Mouse (Mus musculus) B cell, adult 62 days (primary cell): ENCODE results near the gene Dcaf12l1. TPM values are rescaled to one million over a fixed set of nuclear protein-coding genes. Genes with fewer than 3 reads are reported as not detected.

Source experiments
- total RNA-seq: library from RNA; stranded (reverse); gene quantifications from 4 replicates; pipeline ENCODE4 v1.2.4, GENCODE M21; 2023

Dcaf12l1 gene
- total RNA-seq: not detected in 4 replicates

GRCm38 (mm10) chrX:44789761-44790411, at the start of gene Dcaf12l1:
TSS of gene Dcaf12l1 (minus strand) at chrX:44790197.

